Mouse (Mus musculus) cerebellum, adult 8-10 months (tissue): Measurements from ENCODE around the gene Fam126b.
A peak's percentile ranks its signal among the peaks of the same experiment; 100 is the strongest.
"Not testable (repeated sequence)": the region's sequence is repeated elsewhere in the genome, so short reads cannot be mapped to it uniquely, and the experiment has no call there.

Experiments used
- DNase-seq: peaks from one replicate; pipeline ENCODE4 v3.0.0; 2022

The Fam126b gene

GRCm38 (mm10) chr1:58568456-58569130 is 17.5 kb downstream of the Fam126b start:
- no peak for DNase-seq

GRCm38 (mm10) chr1:58566621-58567020 is 19.5 kb downstream of the Fam126b start:
- DNase-seq = no peak

GRCm38 (mm10) chr1:58564981-58565380 is 21.1 kb downstream of the Fam126b start:
- DNase-seq = no peak

GRCm38 (mm10) chr1:58562455-58562854 is 23.7 kb downstream of the Fam126b start:
- peak; percentile 46 for DNase-seq

GRCm38 (mm10) chr1:58560370-58560769 is 25.8 kb downstream of the Fam126b start:
- DNase-seq = not testable (repeated sequence)

GRCm38 (mm10) chr1:58541386-58541785 is 44.7 kb downstream of the Fam126b start:
- no peak for DNase-seq

DNA sequence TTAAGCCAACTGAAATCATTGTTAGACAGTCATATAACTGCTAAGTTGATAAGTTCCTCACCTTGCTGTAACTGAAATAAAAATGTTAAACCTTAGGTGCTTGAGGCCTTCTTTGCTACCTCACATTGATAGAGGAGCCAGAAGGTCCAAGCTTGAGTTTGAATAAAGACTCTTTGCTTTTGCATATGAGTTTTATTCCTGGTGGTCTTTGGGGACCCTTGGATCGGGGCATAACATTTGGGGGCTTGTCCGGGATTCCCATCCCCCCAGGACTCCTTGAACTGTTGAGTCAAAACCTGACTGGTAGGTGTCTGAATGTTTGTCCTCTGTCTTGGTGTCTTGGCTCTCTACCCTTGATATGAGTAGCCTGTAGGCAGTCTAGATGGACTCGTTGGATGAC is 78.9 kb downstream of the Fam126b start:
- no peak for DNase-seq

DNA sequence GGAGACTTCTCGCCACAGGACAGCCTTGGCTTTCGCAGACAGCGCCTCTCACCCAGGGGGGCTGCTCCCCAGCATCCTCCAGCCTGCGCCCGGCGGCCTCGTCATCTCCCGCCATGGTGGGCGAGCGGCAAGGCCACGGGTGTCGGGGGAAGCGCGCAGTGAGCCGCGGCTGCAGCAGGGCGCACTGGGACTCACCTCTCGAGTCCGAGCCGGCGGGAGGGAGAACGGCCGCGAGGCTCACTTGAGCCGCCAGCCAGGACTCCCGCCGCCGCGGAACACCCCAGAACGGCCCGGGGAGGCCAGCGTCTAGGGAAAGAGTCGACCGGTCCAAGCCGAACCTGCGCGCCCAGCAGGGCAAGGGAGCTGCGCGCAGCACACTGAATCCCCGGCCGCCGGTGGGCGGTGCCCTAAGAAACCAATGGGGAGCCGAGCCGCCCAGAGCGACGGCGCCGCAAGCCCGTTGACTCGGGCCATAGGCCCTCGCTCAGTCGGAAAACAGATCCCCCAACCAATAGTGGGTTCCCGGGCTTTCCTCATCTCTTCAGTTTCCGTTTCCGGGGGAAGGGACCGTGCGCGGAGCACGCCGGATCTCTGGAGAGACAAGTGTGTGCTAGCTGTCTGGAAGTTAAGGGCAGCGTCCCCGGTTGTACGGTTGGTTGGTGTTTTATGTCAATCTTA is 81.4 kb downstream of the Fam126b start, which contains the start of gene Orc2:
Gene Orc2 (minus strand): TSS at position 533 of the 678 bp plus-strand sequence.
- DNase-seq = peak; percentile 86

DNA sequence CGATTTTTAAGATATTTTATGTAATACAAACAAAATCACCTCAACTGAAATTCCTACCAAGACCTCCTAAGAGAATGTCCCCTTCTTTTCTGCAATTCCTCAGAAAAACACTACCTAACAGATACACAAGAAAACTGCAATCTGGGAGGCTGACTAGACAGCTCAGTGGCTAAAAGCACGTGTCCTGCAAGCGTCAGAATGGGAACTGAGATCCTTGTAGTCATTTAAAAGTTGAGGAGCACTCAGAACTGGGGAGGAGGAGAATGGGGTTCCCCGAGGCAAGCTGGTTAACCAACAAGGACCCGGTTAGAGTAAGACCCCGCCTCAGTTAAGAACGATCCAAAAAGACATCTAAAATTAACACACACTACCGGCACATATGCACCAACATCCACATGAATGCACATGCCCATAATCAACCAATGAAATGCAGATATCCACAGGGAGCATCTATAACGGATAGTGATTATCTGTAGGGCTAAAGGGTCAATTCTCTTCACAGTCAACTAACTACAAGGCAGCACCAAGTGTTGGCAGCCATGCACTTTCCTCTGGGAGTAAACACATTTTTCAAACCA is 82.2 kb downstream of the Fam126b start:
- no peak for DNase-seq

DNA sequence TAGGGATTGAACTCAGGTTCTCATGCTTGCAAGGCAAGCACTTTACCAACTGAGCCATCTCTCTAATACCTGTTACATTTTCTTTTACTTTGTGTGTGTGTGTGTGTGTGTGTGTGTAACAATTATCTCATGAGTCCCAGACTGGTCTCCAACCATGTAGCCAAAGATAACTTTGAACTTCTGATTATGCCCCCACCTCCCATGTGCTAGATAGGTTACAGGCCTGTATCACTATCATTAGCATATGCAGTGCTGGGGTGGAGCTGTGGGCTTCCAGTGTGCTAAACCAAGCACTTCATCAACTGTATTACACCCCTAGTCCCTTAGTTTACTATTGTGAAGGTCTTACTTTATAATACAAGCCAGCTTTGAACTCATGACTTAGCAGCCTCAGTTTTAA is 83.0 kb downstream of the Fam126b start:
- no peak for DNase-seq

- no peak for DNase-seq
Observed at GRCm38 (mm10) chr1:58498758-58499157, 87.4 kb downstream of the Fam126b start.

DNA sequence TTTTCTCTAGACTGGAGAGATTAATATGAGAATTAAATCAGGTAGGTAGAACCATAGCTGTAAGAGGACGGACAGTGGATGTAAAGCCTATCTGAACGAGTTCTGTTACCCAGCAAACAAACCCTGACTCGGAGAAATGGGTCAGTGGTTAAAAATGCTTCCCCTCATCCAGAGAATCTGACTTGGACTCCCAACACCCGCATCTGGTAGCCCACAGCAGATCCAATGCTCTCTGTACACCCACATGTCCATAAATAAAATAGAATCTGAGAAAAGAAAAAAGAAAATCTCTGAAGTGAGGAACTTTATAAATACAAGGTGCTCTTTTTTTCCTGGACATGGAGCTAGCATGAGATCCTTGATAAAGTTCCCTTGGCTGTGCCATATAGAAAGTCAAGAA is 88.4 kb downstream of the Fam126b start:
- no peak for DNase-seq

- no peak for DNase-seq
Observed at GRCm38 (mm10) chr1:58495603-58496002, 90.5 kb downstream of the Fam126b start.

GRCm38 (mm10) chr1:58482647-58483046 is 103.5 kb downstream of the Fam126b start:
- DNase-seq = no peak

GRCm38 (mm10) chr1:58475662-58476061 is 110.5 kb downstream of the Fam126b start:
- no peak for DNase-seq
